Mouse (Mus musculus) Patski (cell line): Measurements from ENCODE around the gene Uckl1. TPM values are rescaled to one million over a fixed set of nuclear protein-coding genes. Genes with fewer than 3 reads are reported as not detected.

Source experiments
- ATAC-seq: fragments of 100-300 bp; one replicate; pipeline ENCODE4 v1.8.0; 2021
- CTCF ChIA-PET: fragments of 350-600 bp; sonication (Branson Sonifier 250); formaldehyde crosslinking; loops from one replicate; lab custom pipeline; 2022; ENCODE audit warnings: inconsistent platforms; lab: Charles Lee
- POLR2A ChIA-PET: fragments of 350-600 bp; sonication (Branson Sonifier 250); formaldehyde crosslinking; loops from one replicate; lab custom pipeline; 2022; ENCODE audit warnings: antibody characterized with exemption, inconsistent platforms; lab: Charles Lee
- DNase-seq: peaks from one replicate; pipeline ENCODE4 v3.0.0-alpha.2; 2011; ENCODE audit warnings: low read depth, low spot score
- H3K27me3 ChIP-seq: fragments of 371-371 bp; one replicate; pipeline ENCODE4 v1.5.1; 2021
- CTCF ChIP-seq: fragments of 100-300 bp; IDR thresholded peaks from one replicate; pipeline ENCODE4 v1.5.1; 2021
- in situ Hi-C: fragments of 300-500 bp; cut with MboI; formaldehyde crosslinking; loops from 3 replicates; pipeline ENCODE4 v1.11.1; 2018; ENCODE audit warnings: low pct_unique_long_range_greater_than_20kb, mixed read lengths
- polyA plus RNA-seq: library from polyadenylated mRNA; unstranded; gene quantifications from one replicate; pipeline ENCODE4 v1.2.3, GENCODE M21; 2021

The Uckl1 gene
- polyA plus RNA-seq, 1 experiment from 2014 or later = 116 TPM

GRCm38 (mm10) chr2:181577126-181577525, 7.6 kb downstream of the Uckl1 start:
- POLR2A ChIA-PET = interaction anchor here (1.2 kb wide), 1 partner anchor 55 kb away, joined by 4 read pairs; no protein-coding TSS in a partner anchor
- no peak for TF ChIP-seq CTCF
- in situ Hi-C loops = loop anchor here (5.0 to 25.0 kb wide), 2 partner anchors 185 to 1365 kb away; no protein-coding TSS in a partner anchor
- CTCF ChIA-PET = interaction anchor here (0.9 to 6.9 kb wide), 4 partner anchors 9 to 166 kb away, joined by 3 to 69 read pairs (median 9); no protein-coding TSS in a partner anchor
- no peaks in the 10 kb centered on the region for H3K27me3 ChIP-seq
- DNase-seq = no peak
- no peak for ATAC-seq

- POLR2A ChIA-PET = interaction anchor here (1.2 kb wide), 1 partner anchor 54 kb away, joined by 4 read pairs; no protein-coding TSS in a partner anchor
- H3K27me3 ChIP-seq = no peaks in the 10 kb centered on the region
- no peak for TF ChIP-seq CTCF
- in situ Hi-C loops = loop anchor here (5.0 to 25.0 kb wide), 2 partner anchors 184 to 1364 kb away; no protein-coding TSS in a partner anchor
- ATAC-seq (no peak), DNase-seq (no peak)
- CTCF ChIA-PET = interaction anchor here (1.9 to 6.9 kb wide), 2 partner anchors 8 to 54 kb away, joined by 10 to 69 read pairs; no protein-coding TSS in a partner anchor
These were observed 8.1 kb downstream of the Uckl1 start for GRCm38 (mm10) chr2:181576613-181577012.

GRCm38 (mm10) chr2:181574921-181575545, 9.7 kb downstream of the Uckl1 start:
- no peak for DNase-seq
- in situ Hi-C loops = loop anchor here (5.0 to 25.0 kb wide), 2 partner anchors 183 to 1363 kb away; no protein-coding TSS in a partner anchor
- ChIA-PET CTCF (no interaction called here), POLR2A (no interaction called here)
- no peak for TF ChIP-seq CTCF
- ATAC-seq = no peak
- no peaks in the 10 kb centered on the region for H3K27me3 ChIP-seq

GRCm38 (mm10) chr2:181573961-181574360, 10.7 kb downstream of the Uckl1 start:
- CTCF ChIA-PET = interaction anchor here (1.2 to 2.3 kb wide), 2 partner anchors 20 to 51 kb away, joined by 3 to 10 read pairs; no protein-coding TSS in a partner anchor
- DNase-seq (no peak), ATAC-seq (no peak)
- TF ChIP-seq CTCF = no peak
- POLR2A ChIA-PET = interaction anchor here (0.8 to 1.6 kb wide), 2 partner anchors 30 to 33 kb away, joined by 3 to 5 read pairs; no protein-coding TSS in a partner anchor
- in situ Hi-C loops = no loop called here
- no peaks in the 10 kb centered on the region for H3K27me3 ChIP-seq

- ChIA-PET POLR2A (interaction anchor here (0.8 to 1.6 kb wide), 2 partner anchors 29 to 33 kb away, joined by 3 to 5 read pairs; no protein-coding TSS in a partner anchor), CTCF (interaction anchor here (1.2 to 2.3 kb wide), 2 partner anchors 19 to 51 kb away, joined by 3 to 10 read pairs; no protein-coding TSS in a partner anchor)
- in situ Hi-C loops = no loop called here
- no peaks in the 10 kb centered on the region for H3K27me3 ChIP-seq
- DNase-seq = no peak
- no peak for ATAC-seq
- no peak for TF ChIP-seq CTCF
These were observed 11.5 kb downstream of the Uckl1 start for GRCm38 (mm10) chr2:181572921-181573920.

- DNase-seq (no peak), ATAC-seq (no peak)
- no peaks in the 10 kb centered on the region for H3K27me3 ChIP-seq
- POLR2A ChIA-PET = interaction anchor here (0.5 to 0.9 kb wide), 2 partner anchors 47 to 79 kb away, joined by 3 read pairs; partner anchors contain the start of gene Abhd16b
- CTCF ChIA-PET = interaction anchor here (1.4 to 7.8 kb wide), 3 partner anchors 7 to 50 kb away, joined by 5 to 69 read pairs (median 10); no protein-coding TSS in a partner anchor
- in situ Hi-C loops = no loop called here
- TF ChIP-seq CTCF = no peak
These were observed 12.6 kb downstream of the Uckl1 start for GRCm38 (mm10) chr2:181571941-181572670.

- CTCF ChIA-PET = interaction anchor here (1.0 to 7.8 kb wide), 3 partner anchors 8 to 48 kb away, joined by 3 to 69 read pairs (median 5); no protein-coding TSS in a partner anchor
- DNase-seq (no peak), ATAC-seq (no peak)
- in situ Hi-C loops = no loop called here
- H3K27me3 ChIP-seq = no peaks in the 10 kb centered on the region
- TF ChIP-seq CTCF = no peak
- POLR2A ChIA-PET = interaction anchor here (0.9 kb wide), 1 partner anchor 46 kb away, joined by 3 read pairs; no protein-coding TSS in a partner anchor
These were observed 13.6 kb downstream of the Uckl1 start for GRCm38 (mm10) chr2:181570921-181571595.

GRCm38 (mm10) chr2:181570375-181570774, 14.3 kb downstream of the Uckl1 start:
- ATAC-seq (no peak), DNase-seq (no peak)
- H3K27me3 ChIP-seq = no peaks in the 10 kb centered on the region
- no peak for TF ChIP-seq CTCF
- in situ Hi-C loops = no loop called here
- ChIA-PET POLR2A (interaction anchor here (2.5 kb wide), 1 partner anchor 8 kb away, joined by 9 read pairs; no protein-coding TSS in a partner anchor), CTCF (interaction anchor here (1.0 to 7.8 kb wide), 3 partner anchors 9 to 48 kb away, joined by 3 to 69 read pairs (median 5); no protein-coding TSS in a partner anchor)
